Mouse (Mus musculus) G1E-ER4 (cell line): ENCODE results near the gene Pycard. TPM values are rescaled to one million over a fixed set of nuclear protein-coding genes. Genes with fewer than 3 reads are reported as not detected.

ENCODE experiments used
- GATA1 ChIP-seq: IDR thresholded peaks from one replicate; pipeline ENCODE4 v1.8.0; 2012; ENCODE audit warnings: low read length, inconsistent platforms
- polyA plus RNA-seq: library from polyadenylated mRNA; stranded (reverse); fragments of >175 nt; gene quantifications from 2 replicates; pipeline ENCODE4 v1.2.3, GENCODE M21; 2012

Pycard gene
- polyA plus RNA-seq, 1 experiment: 0.46 TPM

DNA sequence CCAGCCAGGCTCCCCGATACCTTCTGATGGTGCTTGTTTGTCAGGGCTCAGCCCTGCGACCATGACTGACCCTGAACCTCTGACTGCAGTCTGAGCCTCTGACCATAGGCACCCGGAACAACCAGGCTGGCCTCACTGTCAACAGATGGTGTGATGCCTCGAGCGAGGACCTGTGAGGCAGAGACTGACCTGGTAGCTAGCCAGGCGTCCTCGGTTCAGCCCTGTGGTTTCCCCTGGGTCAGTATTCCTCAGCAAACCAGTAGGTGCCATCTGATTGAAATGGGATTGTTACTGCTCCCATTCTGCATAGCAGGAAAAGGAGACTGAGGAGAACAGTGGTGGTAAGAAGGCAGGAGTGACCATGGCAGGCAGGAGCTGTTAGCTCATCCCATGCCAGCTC is 12.5 kb upstream of the Pycard start:
- TF ChIP-seq GATA1: no peak

DNA sequence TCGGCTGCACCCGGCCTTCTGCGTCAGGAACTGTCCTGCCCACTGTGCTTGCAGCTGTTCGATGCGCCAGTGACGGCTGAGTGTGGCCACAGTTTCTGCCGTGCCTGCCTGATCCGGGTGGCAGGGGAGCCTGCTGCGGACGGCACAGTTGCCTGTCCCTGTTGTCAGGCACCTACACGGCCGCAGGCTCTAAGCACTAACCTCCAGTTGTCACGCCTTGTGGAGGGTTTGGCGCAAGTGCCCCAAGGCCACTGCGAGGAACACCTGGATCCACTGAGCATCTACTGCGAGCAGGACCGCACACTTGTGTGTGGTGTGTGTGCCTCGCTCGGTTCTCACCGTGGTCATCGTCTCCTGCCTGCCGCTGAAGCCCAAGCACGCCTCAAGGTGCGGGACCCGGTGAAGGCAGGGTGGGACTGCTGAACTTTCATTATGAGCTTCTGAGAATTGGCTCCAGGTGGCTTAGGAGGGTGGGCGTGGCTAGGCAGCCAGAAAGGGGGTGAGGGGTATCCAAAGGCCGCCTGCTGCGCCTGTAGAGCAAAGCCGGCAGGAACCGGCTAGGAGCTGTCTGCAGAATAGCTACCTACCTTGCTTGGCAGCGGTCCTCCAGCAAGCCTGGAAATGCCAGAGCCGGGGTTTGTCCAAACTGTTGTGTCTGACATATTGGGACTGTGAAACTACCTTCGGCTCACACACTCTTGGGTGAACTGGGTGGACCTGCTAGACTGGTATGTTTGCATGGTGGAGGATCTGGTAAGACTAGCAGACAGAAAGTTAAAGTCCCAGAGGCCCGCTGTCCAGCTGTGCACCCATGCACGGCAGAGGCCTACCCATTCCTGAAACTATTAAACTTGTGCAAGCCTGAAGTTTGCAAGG is 11.1 kb upstream of the Pycard start:
- TF ChIP-seq GATA1: no peak

DNA sequence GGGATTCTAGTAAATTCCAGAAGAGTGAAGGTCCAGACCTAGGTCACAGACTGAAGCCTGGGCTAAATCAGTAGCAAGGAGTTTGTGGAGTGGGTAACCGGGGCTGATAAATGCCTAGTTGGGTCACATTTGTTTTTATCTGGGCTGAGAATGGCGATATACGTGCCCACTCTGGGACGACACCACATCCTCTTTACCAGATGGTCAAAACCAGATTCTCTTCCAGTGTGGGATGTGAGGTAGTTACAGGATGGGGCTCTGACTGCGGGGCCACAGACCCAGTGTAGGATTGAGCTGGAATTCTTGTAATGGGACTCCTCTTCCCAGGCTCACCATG is 10.5 kb upstream of the Pycard start:
- no peak for TF ChIP-seq GATA1

DNA sequence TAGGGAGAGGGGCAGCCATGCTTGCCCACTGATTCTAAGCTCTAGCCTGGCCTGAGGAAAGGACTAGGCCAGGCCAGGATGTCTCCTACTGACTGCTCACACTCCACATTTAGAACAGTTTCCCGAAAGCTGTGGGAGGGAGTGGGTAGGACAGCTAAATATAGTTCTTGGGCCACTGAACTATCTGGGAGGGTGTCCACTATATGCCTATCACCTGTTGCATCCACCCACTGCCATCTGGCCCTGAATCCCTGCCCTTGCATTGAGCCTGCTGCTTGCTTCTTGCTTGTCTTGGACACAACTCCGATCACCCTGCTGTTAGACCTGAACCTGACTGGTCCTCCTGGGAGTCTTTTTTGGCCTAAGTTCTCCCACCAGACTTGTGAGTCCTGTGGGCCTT is 10.0 kb upstream of the Pycard start, which contains the start of gene Trim72:
TSS of gene Trim72 (plus strand) at position 262 of the 400 bp plus-strand sequence.
- no peak for TF ChIP-seq GATA1

DNA sequence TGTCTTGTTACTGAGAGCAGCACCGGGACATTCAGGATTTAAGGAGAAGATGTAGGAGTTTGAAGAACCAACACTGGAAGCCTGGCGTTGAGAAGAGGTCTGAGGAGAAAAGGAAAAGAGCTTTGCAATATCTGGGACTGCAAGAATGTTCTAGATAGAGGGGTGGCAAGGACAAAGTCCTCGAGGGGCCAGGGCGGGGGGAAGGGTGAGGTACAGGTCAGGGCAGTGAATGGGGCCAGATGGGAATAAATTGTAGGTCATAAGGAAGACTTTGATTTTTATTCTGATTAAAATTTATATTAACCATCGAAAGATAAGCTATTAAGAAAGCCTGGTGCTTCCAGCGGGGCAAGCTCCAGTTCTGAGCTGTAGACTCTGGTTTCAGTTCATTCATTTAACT is 9.4 kb upstream of the Pycard start:
- no peak for TF ChIP-seq GATA1

DNA sequence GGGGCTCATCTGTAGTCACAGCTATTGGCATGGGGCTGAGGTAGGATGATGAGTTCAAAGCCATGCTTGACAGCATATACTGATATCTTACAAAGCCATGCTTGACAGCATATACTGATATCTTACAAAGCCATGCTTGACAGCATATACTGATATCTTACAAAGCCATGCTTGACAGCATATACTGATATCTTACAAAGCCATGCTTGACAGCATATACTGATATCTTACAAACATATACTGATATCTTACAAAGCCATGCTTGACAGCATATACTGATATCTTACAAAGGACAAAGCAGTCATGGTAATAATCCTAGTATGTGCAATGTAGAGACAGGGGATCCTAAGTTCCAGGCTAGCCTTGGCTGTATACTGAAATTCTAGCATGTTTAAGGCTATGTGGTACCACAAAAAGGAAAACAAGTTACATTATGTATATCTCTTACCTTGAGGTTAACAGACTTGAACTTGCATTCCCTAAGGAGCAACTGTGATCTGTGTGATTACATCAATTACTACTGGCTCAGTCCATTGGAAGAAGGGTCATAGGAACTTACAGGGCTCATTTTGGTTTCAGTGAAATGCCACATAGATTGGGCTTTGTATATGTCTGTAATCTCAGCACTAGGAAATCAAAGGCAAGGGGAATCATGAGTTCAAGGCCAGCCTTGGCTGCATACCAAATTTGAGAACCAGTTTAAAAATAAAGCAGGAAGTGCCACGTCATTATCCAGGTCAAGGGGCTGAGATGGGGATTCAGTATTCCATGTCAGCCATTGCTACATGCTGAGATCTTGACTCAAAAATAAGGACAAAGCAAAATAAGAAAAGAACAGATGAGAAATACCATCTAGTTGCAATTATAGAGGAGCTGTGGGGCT is 6.6 kb upstream of the Pycard start:
- TF ChIP-seq GATA1: no peak

DNA sequence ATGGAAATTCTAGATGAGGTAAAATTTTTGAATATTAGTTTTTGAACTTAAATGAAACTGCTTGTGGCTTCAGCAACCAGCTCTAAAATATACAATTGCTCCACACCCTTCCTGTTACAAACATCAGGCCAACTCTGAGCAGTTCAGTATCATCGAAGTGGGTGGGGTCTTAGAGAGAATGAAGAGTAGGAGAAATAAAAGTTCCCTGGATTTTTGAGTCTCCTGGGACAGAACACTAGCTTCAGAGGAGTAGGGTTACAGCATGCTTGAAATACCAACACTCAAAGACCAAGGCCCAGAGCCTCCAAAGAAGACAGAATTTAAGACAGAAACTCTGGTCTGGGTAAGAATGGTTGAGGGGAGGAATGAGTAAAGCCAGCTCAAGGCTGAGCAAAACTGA is 5.8 kb upstream of the Pycard start:
- TF ChIP-seq GATA1: no peak

DNA sequence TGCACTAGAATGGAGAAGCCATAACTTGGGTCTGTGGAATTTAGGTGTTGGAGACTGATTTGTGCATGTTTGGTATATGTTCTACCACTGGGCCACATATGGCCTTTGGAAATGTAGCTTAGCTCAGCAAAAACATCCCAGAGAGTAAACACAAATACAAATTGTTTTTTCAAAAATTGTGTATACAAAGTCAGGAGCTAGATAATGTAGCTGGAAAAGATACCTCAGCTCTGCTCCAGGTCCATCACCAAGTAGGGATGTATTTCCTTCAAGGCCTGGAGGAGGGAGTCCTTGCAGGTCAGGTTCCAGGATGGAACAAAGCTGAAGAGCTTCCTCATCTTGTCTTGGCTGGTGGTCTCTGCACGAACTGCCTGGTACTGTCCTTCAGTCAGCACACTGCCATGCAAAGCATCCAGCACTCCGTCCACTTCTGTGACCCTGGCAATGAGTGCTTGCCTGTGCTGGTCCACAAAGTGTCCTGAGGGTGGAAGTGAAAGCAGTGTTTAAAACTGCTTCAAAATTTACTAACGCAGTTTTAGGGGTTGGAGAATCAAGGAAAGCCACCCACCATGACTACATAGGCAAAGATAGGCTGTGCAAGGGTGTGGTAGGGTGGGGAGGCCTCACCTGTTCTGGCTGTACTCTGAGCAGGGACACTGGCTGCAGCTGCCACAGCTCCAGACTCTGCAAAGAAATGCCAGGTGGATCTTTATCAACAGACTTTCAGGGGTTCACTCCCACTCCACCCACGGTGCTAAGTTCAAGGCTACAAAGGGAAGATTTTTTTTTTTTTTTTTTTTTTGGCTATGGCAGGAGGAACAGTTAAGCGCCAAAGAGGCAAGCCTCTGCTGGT is 953 bp downstream of the Pycard start:
- TF ChIP-seq GATA1: no peak

DNA sequence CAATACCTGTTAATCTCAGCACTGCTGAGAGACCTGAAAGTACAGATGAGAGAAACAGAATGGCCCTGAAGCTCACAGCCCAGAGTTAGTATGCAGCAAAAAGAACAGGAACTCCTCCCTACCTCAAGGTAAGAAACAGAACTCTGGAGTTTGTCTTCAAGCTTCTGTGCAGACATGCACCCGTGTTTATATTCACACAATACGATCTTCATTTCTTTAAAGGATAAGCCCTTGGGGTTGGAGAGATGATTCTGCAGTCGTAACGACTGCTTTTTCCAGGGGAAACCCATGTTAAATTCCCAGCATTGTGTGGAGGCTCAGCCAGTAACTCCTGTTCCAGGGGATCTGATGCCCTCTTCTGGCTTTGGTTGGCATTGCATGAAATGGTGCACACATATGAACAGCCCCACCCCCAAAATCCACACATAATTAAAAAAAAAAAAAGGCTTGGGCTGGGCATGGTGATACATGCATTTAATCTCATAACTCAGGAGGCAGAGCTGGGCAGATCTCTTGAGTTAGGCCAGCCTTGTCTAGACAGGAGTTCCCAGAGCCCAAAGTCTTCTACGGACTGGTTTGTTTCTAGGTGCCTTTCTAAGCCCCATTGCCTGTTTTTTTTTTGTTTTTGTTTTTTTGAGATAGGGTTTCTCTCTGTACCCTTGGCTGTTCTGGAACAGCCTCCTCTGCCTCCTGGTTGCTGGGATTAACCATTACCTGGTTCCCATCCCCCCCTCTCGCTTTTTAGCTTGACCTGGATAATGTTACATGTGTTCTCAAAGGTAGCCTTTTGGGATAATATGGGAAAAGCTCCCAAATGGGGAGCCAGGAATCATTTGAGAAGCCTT is 1.8 kb downstream of the Pycard start:
- TF ChIP-seq GATA1: no peak

DNA sequence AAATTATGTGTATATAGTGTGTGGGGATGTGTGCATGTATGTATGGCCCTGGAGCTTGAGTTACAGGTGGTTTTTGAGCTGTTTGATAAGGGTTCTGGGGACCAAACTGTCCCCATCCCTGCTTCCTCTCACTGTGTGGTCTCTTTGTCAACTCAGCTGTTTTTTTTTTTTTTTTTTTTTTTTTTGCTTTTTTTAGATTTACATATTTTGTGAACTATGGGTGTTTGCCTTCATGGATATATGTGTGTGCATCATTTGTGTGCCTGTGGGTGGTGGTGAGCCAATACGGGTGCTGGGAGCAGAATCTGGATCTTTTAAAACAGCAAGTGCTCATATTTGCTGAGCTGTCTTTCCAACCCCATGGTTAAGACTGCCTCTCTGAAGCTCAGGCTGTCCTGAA is 4.8 kb downstream of the Pycard start:
- TF ChIP-seq GATA1: no peak

DNA sequence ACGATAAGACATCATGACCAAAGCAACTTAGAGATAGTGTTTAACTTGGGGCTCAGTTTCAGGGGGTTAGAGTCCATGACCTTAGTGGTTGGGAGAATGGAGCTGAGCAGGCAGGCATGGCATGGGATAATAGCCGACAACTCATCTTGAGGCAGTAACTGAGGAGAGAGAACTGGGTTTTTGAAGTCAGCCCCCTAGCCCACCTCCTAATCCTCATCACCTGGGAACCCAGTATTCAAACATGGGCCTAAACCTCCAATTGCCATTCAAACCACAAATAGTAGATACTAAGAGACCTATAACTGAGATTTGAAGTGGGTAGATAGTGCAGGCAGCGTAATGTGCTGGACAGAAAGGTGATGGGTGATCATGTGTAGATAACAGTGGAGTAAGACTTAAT is 13.1 kb downstream of the Pycard start:
- TF ChIP-seq GATA1: no peak

DNA sequence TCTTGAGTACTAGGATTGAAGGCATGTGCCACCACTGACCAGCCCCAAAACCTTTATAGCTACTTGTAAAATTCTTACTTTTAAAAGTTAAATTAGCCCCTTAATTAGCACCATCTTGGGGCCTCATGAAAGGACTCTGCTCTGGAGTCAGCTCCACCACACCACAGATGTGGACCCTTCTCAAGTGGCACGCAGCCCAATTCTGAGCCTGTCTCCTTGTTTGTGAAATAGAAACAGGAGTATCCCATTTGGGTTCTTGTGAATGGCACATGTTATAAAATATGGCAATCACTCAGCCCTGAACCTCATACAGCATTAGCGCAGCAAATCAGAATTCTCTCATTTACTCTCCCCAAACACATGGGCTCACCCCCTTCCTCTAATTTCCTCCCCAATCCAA is 14.8 kb downstream of the Pycard start:
- no peak for TF ChIP-seq GATA1

DNA sequence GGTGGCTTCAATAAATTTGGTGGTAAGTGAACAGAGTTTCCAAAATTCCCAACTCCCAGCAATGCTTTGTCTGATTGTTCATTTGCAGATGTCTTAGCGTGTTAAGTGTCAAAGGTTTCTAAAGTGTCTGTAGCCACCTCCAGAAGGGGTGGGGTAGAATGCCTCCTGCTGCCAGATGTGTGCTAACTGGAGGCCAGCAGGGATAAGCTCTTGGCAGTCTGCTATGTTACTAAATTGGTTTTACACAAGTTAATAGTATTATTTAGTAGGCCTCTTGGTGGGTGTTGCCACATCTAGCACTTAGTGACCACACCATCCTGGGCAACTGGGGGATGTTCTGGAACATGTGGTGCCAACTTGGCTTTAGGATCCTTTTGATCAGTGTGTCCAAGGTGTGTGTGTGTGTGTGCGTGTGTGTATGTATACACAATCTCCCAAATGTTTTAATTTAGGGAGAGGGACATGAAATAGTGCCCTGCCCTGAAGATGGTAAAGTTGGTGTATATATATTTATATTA is 19.2 kb downstream of the Pycard start:
- TF ChIP-seq GATA1: no peak

DNA sequence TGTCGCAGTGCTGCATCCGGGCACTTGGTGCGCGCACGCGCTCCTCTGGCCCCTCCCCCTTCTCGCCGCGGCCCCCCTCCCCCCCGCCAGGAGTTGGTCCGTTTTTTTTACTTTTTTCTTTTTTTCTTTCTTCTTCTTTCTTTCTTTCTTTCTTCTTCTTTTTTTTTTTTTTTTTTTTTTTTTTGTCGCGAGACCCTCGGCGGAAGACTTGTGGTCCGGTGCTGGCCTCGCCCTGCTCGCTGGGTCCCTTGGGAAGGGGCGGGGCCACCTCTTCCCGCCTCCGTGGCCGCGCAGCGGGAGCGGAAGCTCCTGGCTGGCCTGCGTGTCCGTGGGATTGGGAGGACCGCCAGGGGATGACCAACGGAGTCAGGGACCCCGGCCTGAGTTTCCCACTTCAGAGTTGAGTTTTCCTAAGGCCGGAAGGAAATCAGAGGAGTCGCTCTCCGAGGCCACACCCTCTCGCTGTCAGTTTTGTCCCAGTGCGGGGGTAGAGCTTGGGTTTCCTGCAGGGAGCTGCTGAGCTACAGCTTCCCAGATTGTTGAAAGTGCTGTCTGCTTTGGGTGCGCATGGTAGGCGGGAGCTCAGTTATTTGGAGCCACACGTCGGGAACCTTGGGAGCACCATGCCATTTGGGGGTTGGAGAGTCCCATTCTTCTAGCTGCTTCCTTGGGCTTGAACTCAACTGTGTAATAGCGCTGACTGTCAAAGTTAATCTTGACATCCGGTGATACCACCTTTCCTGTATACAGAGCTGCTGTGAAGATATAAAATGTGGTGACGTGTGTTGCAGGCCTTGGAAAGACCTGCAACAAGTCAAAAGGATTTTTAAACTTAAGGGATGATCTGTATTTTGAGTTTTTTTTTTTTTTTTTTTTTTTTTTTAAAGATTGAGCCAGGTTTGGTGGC is 25.5 kb downstream of the Pycard start:
- TF ChIP-seq GATA1: no peak
